Mouse (Mus musculus): ENCODE data around the gene Fam149b.
"Not testable (repeated sequence)": the region's sequence is repeated elsewhere in the genome, so short reads cannot be mapped to it uniquely, and the experiment has no call there.

Fam149b gene

GRCm38 (mm10) chr14:20347991-20348541, at the start of gene Fam149b, which contains the start of gene Ecd:
TSS of gene Fam149b (plus strand) at chr14:20348162.
TSS of gene Ecd (minus strand) at chr14:20348121.
- DNase-seq, result peak; percentile 93

GRCm38 (mm10) chr14:20305085-20305484, 42.9 kb upstream of the Fam149b start:
- not testable (repeated sequence) for DNase-seq

GRCm38 (mm10) chr14:20315137-20315536, 32.8 kb upstream of the Fam149b start:
- no peak for DNase-seq

GRCm38 (mm10) chr14:20319420-20319819, 28.5 kb upstream of the Fam149b start:
- DNase-seq, result peak; percentile 64

GRCm38 (mm10) chr14:20324196-20324595, 23.8 kb upstream of the Fam149b start:
- no peak for DNase-seq

GRCm38 (mm10) chr14:20328474-20328873, 19.5 kb upstream of the Fam149b start:
- peak; percentile 41 for DNase-seq

GRCm38 (mm10) chr14:20331316-20331715, 16.6 kb upstream of the Fam149b start:
- DNase-seq, result no peak

- DNase-seq, result no peak
Observed at GRCm38 (mm10) chr14:20339415-20339814, 8.5 kb upstream of the Fam149b start.

- DNase-seq, result peak; percentile 37
Observed at GRCm38 (mm10) chr14:20340149-20340548, 7.8 kb upstream of the Fam149b start.

- no peak for DNase-seq
Observed at GRCm38 (mm10) chr14:20340866-20341265, 7.1 kb upstream of the Fam149b start.

- DNase-seq, result no peak
Observed at GRCm38 (mm10) chr14:20345885-20346284, 2.1 kb upstream of the Fam149b start.

GRCm38 (mm10) chr14:20347441-20347990, 446 bp upstream of the Fam149b start:
- no peak for DNase-seq

GRCm38 (mm10) chr14:20363230-20363629, 15.3 kb downstream of the Fam149b start:
- no peak for DNase-seq

- DNase-seq, result no peak
Observed at GRCm38 (mm10) chr14:20368271-20368670, 20.3 kb downstream of the Fam149b start.

GRCm38 (mm10) chr14:20370798-20371197, 22.8 kb downstream of the Fam149b start:
- no peak for DNase-seq

GRCm38 (mm10) chr14:20371854-20372253, 23.9 kb downstream of the Fam149b start:
- DNase-seq, result no peak

GRCm38 (mm10) chr14:20377112-20377521, 29.2 kb downstream of the Fam149b start:
- no peak for DNase-seq

- peak; percentile 70 for DNase-seq
Observed at GRCm38 (mm10) chr14:20378313-20379061, 30.5 kb downstream of the Fam149b start.

GRCm38 (mm10) chr14:20379087-20379640, 31.2 kb downstream of the Fam149b start:
- no peak for DNase-seq

GRCm38 (mm10) chr14:20379753-20380430, 31.9 kb downstream of the Fam149b start:
- no peak for DNase-seq

- DNase-seq, result peak; percentile 97
Observed at GRCm38 (mm10) chr14:20388441-20389129, 40.6 kb downstream of the Fam149b start, which contains the start of gene Dnajc9. TSS of gene Dnajc9 (minus strand) at chr14:20388910.

- DNase-seq, result no peak
Observed at GRCm38 (mm10) chr14:20389446-20390079, 41.6 kb downstream of the Fam149b start.

All from thymus, postnatal 14 days (tissue).